Mouse (Mus musculus) megakaryocyte progenitor cell, adult 5-6 weeks (primary cell): ENCODE measurements around the gene Zfp664. TPM values are rescaled to one million over a fixed set of nuclear protein-coding genes. Genes with fewer than 3 reads are reported as not detected.

Source experiments
- ATAC-seq: replicated peaks from 2 replicates; pipeline ENCODE4 v1.8.0; 2016; ENCODE audit warnings: mild to moderate bottlenecking, moderate TSS enrichment, inconsistent platforms; ENCODE audit not compliant: poor library complexity
- total RNA-seq, 2 experiments: library from RNA; stranded (forward) in 1 of 2; stranded (reverse) in 1 of 2; fragments of 157-497, 149-512 nt in 1 of 2; fragments of 200-1000 nt in 1 of 2; gene quantifications; 2 replicates each; pipeline versions ENCODE4 v1.2.3 to v1.2.4; 2015 to 2017

Zfp664 gene
- 8.5 TPM in 2 replicates for total RNA-seq (2015)
- 7.8 and 13.3 TPM in 2 replicates for total RNA-seq (2017)

- ATAC-seq, result peak; percentile 96
Observed at GRCm38 (mm10) chr5:124862013-124862866, at the start of gene Zfp664, which contains the start of gene Ccdc92. TSS of gene Zfp664 (plus strand) at chr5:124862691. TSS of gene Ccdc92 (minus strand) at chr5:124862424.

GRCm38 (mm10) chr5:124814797-124815196 is 47.7 kb upstream of the Zfp664 start:
- no peak for ATAC-seq

GRCm38 (mm10) chr5:124817050-124817449 is 45.4 kb upstream of the Zfp664 start:
- no peak for ATAC-seq

- no peak for ATAC-seq
Observed at GRCm38 (mm10) chr5:124822128-124822894, 40.2 kb upstream of the Zfp664 start.

DNA sequence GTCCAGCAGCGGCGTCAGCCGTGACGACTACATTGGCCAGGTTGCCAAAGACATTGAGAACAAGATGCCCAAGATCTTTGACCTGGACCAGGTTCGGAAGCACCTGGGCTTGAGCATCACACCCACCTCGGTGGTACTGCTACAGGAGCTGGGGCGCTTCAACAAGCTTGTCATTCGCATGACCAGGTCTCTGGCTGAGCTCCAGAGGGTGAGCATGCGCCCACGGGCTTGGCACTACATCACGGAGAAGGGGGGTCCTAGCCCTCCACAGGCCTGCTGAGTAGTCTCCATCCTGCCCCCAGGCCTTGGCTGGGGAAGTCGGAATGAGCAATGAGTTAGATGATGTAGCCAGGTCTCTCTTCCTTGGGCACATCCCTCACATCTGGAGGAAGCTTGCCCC is 32.2 kb upstream of the Zfp664 start:
- ATAC-seq, result no peak

- ATAC-seq, result no peak
Observed at GRCm38 (mm10) chr5:124835218-124835617, 27.3 kb upstream of the Zfp664 start.

DNA sequence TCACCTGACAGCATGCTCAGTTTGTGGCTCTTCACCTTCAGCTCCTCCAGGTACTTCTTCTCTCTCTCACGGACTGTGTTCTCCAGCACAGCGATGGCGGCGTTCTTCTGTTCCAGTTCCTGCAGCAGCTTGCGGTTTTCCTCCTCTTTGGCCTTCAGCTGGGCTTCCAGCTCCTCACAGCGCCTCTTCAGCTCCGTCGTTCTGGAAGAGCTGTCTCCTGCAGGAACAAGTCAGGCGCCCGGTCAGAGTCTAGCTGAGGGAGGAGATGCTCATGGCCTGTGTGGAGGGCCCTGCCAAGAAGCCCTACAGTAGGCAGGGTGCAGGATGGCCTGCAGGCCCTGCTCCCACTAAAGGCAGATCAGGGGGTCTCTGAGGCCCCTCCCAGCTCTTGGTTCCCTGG is 26.4 kb upstream of the Zfp664 start:
- ATAC-seq, result no peak

DNA sequence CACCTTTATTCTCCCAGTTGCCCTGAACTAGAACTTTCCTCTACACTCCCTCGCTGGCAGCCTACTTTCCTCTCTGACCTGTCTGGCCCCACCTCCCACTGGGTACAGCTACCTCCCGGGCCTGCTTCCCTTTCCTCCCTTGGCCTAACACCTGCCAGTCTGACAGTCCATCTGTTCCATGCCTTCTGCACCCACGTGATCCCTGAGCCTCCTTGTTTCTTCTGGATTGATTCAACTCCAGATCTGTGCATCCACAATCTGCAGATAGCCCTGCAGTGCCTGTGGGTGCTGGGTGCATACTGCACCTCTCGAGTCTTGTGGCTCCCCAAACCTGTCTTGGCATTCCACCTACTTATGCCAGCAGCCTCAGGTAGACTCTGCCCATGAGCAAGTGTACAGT is 25.9 kb upstream of the Zfp664 start:
- no peak for ATAC-seq

DNA sequence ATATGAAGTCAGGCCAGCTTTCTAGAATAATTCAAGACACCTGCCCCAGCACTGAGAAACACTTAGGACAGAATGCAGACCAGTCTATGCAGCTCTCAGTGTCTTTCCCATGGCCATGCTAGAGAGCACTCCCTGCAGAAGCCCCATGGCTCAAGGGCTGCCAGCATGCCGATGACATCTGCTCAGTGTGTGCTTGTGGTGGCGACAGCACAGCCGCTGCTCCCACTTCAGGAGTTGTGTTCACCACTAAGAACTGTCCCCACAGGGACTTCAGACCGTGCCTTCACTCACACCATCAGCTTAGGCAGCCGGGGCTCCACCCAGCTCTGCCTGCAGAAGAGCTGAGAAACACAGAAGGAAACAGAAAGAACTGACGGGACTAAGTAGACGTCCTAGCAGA is 22.3 kb upstream of the Zfp664 start:
- ATAC-seq, result no peak

DNA sequence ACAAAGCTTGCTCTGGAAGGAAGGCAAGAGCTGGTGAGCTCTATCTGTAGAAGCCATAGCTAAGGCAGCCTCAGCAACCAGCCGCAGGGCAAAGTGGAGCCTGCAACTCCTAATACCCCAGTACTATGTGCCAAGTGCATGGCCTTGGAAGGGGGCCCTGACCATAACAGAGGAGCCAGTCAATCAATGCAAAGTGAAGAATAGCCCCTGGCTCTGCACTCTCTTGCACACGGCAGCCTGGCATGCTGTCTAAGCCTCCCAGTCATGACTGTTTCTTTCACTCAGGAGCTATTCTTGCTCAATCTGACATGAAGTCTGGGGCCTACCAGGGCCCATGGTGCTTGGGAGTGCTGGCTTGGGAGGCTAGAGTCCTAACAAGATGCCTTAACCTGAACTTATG is 21.8 kb upstream of the Zfp664 start:
- no peak for ATAC-seq

- ATAC-seq, result no peak
Observed at GRCm38 (mm10) chr5:124843386-124843785, 19.1 kb upstream of the Zfp664 start.

DNA sequence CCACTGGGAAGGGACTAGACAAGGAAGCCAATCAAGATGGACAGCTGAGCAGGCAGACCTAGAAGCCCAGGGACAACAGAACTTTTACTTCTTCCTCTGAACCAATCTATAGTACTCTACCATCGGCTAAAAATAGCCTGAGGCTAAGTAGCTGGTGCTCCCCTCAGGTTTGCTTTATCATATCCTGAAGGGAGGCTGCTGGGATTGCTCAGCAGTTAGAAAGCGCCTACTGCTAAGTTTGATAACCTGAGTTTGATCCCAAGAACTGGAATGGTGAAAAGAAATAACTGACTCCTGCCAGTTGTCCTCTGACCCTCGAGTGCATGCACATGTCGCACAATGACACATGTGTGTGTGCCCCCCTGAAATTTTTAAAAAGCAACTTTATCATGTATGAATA is 17.6 kb upstream of the Zfp664 start:
- ATAC-seq, result 0 out of 2 replicates have a peak, but pooled peaks have one; percentile 39

GRCm38 (mm10) chr5:124847014-124847413 is 15.5 kb upstream of the Zfp664 start:
- no peak for ATAC-seq

DNA sequence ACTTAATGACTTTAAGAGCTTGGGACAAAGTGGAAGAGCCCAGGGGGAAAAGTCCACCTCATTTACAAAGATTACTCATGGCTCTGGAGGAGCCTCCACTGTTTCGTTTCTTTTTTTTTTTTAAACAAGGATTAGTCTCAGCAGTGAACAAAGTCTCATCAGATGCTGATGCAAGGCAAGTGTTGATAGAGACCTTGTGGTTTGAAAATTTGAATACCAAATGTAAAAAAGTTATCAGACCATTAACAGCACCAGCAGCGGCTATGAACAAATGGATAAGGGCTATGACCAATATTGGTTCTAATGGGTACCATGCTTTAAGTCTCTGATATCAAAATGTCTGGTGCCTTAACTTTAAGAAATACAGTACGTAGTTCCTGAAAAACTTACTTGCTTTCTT is 13.5 kb upstream of the Zfp664 start:
- peak; percentile 52 for ATAC-seq

GRCm38 (mm10) chr5:124851572-124851971 is 10.9 kb upstream of the Zfp664 start:
- no peak for ATAC-seq

DNA sequence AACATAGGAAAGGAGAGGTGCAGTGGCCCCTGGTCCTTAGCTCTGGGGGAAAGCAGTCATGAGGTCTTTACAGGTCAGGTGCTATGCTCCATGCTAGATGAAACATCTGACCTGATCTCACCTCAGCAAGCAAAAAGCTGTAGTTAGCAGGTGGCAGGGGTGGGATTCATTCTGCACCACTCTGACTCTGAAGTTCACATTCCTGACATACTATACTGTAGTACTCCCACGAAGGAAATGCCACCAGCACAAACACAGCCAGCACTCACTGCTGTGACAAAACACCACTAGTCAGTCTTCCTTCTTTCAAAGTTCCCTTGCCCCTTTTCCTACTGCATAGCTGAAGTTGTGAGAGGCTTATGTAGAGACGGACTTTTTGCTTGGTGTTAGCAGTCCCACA is 10.2 kb upstream of the Zfp664 start:
- no peak for ATAC-seq

DNA sequence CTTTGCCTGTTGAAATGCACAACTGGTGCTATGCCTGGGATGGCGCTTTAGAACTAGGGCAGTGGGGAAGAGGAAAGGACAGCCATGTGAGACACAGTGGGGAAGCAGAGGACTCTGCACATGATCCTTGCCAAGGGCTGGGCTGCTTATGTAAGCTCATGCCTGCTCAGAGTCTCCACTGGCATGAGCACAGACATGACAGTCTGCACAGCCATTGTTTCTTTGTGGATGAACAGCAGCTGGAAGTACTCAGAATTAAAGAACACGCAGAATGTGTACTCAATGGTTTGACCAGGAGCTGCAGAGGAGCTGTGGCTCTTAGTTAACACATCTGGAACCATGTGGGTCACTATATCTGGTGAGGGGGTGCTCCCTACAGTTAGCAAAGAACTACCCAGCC is 9.4 kb upstream of the Zfp664 start:
- no peak for ATAC-seq

DNA sequence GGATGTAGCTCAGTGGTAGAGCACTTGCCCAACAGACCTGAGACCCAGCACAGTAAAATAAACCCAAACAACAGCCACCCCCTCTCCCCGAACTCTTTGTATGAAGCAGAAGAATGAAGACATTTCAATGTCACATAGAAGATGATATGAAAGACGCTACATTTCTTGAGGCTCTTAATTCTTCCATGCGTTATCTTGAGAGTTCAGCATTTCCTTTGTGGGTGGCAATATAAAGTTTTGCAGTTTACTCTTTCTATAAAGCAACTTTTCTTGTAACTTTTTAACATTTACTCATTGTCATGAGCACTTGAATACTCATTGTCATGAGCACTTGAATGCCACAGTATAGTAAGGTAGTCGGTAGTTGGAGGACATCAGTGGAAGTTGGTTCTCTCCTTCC is 8.3 kb upstream of the Zfp664 start:
- no peak for ATAC-seq

DNA sequence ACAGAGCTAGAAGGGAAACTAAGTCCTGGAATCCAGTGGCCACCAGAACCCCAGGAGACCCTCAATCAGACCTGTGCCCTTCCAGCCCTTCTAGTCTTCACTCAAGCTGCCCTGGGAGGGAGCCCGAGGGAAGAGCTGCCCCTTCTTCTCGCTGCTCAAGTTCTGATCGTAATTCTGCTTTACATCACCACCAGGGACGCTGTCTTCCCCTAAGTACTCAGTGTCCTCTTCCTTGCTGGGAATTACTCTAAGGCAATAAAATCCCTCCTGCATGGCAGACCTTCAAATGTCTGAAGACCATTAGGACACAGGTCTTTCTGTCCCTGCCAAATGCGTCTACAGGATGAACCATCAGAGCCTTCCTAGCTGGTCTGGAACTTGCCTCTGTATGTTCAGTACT is 2.5 kb upstream of the Zfp664 start:
- 0 out of 2 replicates have a peak, but pooled peaks have one; percentile 36 for ATAC-seq

DNA sequence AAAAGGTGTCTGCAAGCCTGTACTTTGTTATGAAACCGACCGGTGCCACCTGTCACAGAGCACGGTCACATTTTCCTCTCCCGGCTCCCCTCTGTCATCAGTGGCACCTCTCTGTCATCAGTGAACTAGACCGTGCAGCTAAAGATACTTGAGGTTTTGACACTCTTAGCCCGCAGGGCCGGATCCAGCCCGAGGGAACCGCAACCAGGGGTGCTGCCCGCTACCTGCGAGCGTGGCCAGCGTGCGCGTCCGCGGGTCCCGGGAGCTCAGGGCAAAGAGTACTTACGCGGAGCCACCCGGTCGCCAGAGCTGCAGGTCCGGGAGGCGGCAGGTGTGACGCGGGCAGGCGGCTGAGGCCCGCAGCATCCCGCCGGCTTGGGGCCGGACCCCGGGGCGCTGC is 1.0 kb upstream of the Zfp664 start:
- ATAC-seq, result no peak

GRCm38 (mm10) chr5:124862871-124863741 is 615 bp downstream of the Zfp664 start:
- no peak for ATAC-seq
